Mouse (Mus musculus) E14TG2a.4 (cell line): ENCODE measurements at regions not wholly inside any gene's neighbourhood (a gene's known extent, or its start where the extent isn't known, plus 50 kb on each side); places are given as distances from the start of the nearest gene placed in this dataset.
"Not testable (repeated sequence)": the region's sequence is repeated elsewhere in the genome, so short reads cannot be mapped to it uniquely, and the experiment has no call there.

Experiments used
- CTCF ChIP-seq: conservative IDR thresholded peaks from 2 replicates; pipeline ENCODE4 v1.5.1; 2014; ENCODE audit warnings: low read length
- NANOG ChIP-seq: IDR thresholded peaks from 2 replicates; pipeline ENCODE4 v1.6.1; 2014; ENCODE audit warnings: borderline replicate concordance, low read length, mixed read lengths
- POU5F1 ChIP-seq: IDR thresholded peaks from 2 replicates; pipeline ENCODE4 v1.6.1; 2014; ENCODE audit warnings: low read length, borderline replicate concordance

GRCm38 (mm10) chr14:52879978-52880377 lies 384.4 kb upstream of the Olfr1507 start:
- not testable (repeated sequence) for TF ChIP-seq CTCF, POU5F1, NANOG
